Mouse (Mus musculus) natural killer cell, adult 2 months (primary cell): ENCODE results near the gene Hmgn2.
A peak's percentile ranks its signal among the peaks of the same experiment; 100 is the strongest.

Experiments used
- DNase-seq, 2 experiments: peaks; one replicate each; pipeline ENCODE4 v3.0.0; 2022; ENCODE audit warnings: low spot score in 2 of 2

Gene Hmgn2

GRCm38 (mm10) chr4:133925204-133925603, 43.2 kb downstream of the Hmgn2 start:
- no peak for DNase-seq

GRCm38 (mm10) chr4:133923743-133924142, 44.7 kb downstream of the Hmgn2 start:
- no peak for DNase-seq

GRCm38 (mm10) chr4:133918093-133918825, 50.2 kb downstream of the Hmgn2 start:
- peak; percentile 29 to 34 for DNase-seq
